In genomic region chr2:92182981-92183501, GRCm38 (mm10) we compare ENCODE assay signal across 8 mouse cellular contexts.
A peak's percentile ranks its signal among the peaks of the same experiment; 100 is the strongest.
DNase-seq lines count a peak whose midpoint lies in the region; ATAC-seq and TF ChIP-seq lines count a peak whose summit lies in the region.

No protein-coding gene starts in this region.

- H3K36me3 ChIP-seq in lung, embryonic 15.5 days, result no peaks in the 10 kb centered on the region

- under 1% methylated on average over 41 of the region's 41 CpGs for WGBS in cerebellum, adult 2 months
- under 1% methylated on average over 41 of the region's 41 CpGs for WGBS in lung, embryonic 15.5 days
- under 1% methylated on average over 41 of the region's 41 CpGs for WGBS in olfactory bulb, adult 2 months

- H3K4me1 ChIP-seq in cerebellum, adult 2 months (ENCODE audit: control insufficient read depth, insufficient read depth, low read length), result no peaks in the 10 kb centered on the region; the same call in 1 of the 2 replicates
- H3K4me1 ChIP-seq in lung, embryonic 15.5 days, result peaks cover 21% of the 10 kb centered on the region
- H3K4me1 ChIP-seq in olfactory bulb, adult 2 months (ENCODE audit: control insufficient read depth, insufficient read depth, low read length), result no peaks in the 10 kb centered on the region

- no peaks in the 10 kb centered on the region for H3K27me3 ChIP-seq in cerebellum, adult 2 months (ENCODE audit: control insufficient read depth, insufficient read depth, low read length)
- H3K27me3 ChIP-seq in lung, embryonic 15.5 days, result no peaks in the 10 kb centered on the region

- H3K9ac ChIP-seq in lung, embryonic 15.5 days, result peak overlapping the region; percentile 92

- TF ChIP-seq POLR2A in cerebellum, adult 2 months (IDR thresholded peaks at IDR 0.05; ENCODE audit: borderline replicate concordance, insufficient read depth, low read length), result peak; percentile 38; the same call in 1 of the 2 replicates
- TF ChIP-seq POLR2A in olfactory bulb, adult 2 months (IDR thresholded peaks at IDR 0.05; ENCODE audit: insufficient read depth, low read depth, low read length), result no peak; the same call in 1 of the 2 replicates

- peak; percentile 56 for ATAC-seq in hematopoietic stem cell, adult 5-6 weeks (replicated peaks in 1 of 2; ENCODE audit: insufficient read depth in 1 of 2, low FRiP score in 2 of 2, low TSS enrichment in 1 of 2, low read depth in 1 of 2, poor library complexity in 2 of 2, severe bottlenecking in 2 of 2)
- peak; percentile 66 for ATAC-seq in lung, embryonic 15.5 days (ENCODE audit: borderline replicate concordance, extremely low read depth, low FRiP score, low TSS enrichment)

- H3K4me2 ChIP-seq in lung, embryonic 15.5 days, result peak overlapping the region; percentile 89

- peak overlapping the region; percentile 96 for H3K4me3 ChIP-seq in cerebellum, adult 2 months (replicated peaks; ENCODE audit: insufficient read depth, low read depth, low read length)
- H3K4me3 ChIP-seq in lung, embryonic 15.5 days, result peak overlapping the region; percentile 92
- peak overlapping the region; percentile 75 for H3K4me3 ChIP-seq in olfactory bulb, adult 2 months (ENCODE audit: insufficient read depth, low read depth, low read length)

- peak; percentile 74 for DNase-seq in MEL-GATA-1-ER (ENCODE audit: extremely low read depth, low read depth)
- peak; percentile 85 for DNase-seq in cerebellum, adult 2 months
- DNase-seq in forelimb bud, embryonic 11.5 days (ENCODE audit: low read depth, low spot score), result peak; percentile 89
- peak; percentile 67 for DNase-seq in layer of hippocampus, adult 9-10 months (ENCODE audit: low spot score)
- peak; percentile 72 to 76 for DNase-seq in thymus, adult 18-20 months

- peak overlapping the region; percentile 76 for H3K27ac ChIP-seq in cerebellum, adult 2 months (ENCODE audit: insufficient read depth, low read length)
- H3K27ac ChIP-seq in lung, embryonic 15.5 days, result peak overlapping the region; percentile 100
- peak overlapping the region; percentile 84 for H3K27ac ChIP-seq in olfactory bulb, adult 2 months (ENCODE audit: insufficient read depth, low read depth, low read length)

- TF ChIP-seq CTCF in cerebellum, adult 2 months (IDR thresholded peaks at IDR 0.05; ENCODE audit: borderline replicate concordance, insufficient read depth, low read depth, low read length), result no peak
- TF ChIP-seq CTCF in olfactory bulb, adult 2 months (IDR thresholded peaks at IDR 0.05; ENCODE audit: insufficient read depth, low read depth, low read length), result no peak

- H3K9me3 ChIP-seq in lung, embryonic 15.5 days, result no peaks in the 10 kb centered on the region

Comparison
In these comparisons a context has a peak if more than half of its experiments do, and no peak if none do; other contexts are left out.
1. Peak in every context shown above with its lines: DNase-seq, ATAC-seq, H3K4me3 ChIP-seq and H3K27ac ChIP-seq.